Mouse (Mus musculus) frontal cortex, postnatal 36 days (tissue): ENCODE results near the gene Rnf11.
A peak's percentile ranks its signal among the peaks of the same experiment; 100 is the strongest.

Source experiments
- DNase-seq, 2 experiments: peaks; one replicate each; pipeline ENCODE4 v3.0.0; 2022; ENCODE audit warnings: low spot score in 2 of 2

Gene Rnf11

GRCm38 (mm10) chr4:109444951-109445350 lies 39.6 kb downstream of the Rnf11 start:
- no peak for DNase-seq

- no peak for DNase-seq
Observed at GRCm38 (mm10) chr4:109444471-109444870, 40.1 kb downstream of the Rnf11 start.

- DNase-seq: peak; percentile 39 to 54
Observed at GRCm38 (mm10) chr4:109442649-109443048, 41.9 kb downstream of the Rnf11 start.

GRCm38 (mm10) chr4:109442126-109442525 lies 42.4 kb downstream of the Rnf11 start:
- DNase-seq: no peak

- DNase-seq: no peak
Observed at GRCm38 (mm10) chr4:109441000-109441399, 43.5 kb downstream of the Rnf11 start.

GRCm38 (mm10) chr4:109440381-109440780 lies 44.1 kb downstream of the Rnf11 start:
- no peak for DNase-seq

- no peak for DNase-seq
Observed at GRCm38 (mm10) chr4:109439825-109440248, 44.7 kb downstream of the Rnf11 start.

GRCm38 (mm10) chr4:109439101-109439500 lies 45.4 kb downstream of the Rnf11 start:
- DNase-seq: no peak

- DNase-seq: peak; percentile 47 to 54
Observed at GRCm38 (mm10) chr4:109437913-109438878, 46.3 kb downstream of the Rnf11 start.

- DNase-seq: no peak
Observed at GRCm38 (mm10) chr4:109434256-109434655, 50.3 kb downstream of the Rnf11 start.

GRCm38 (mm10) chr4:109433641-109434040 lies 50.9 kb downstream of the Rnf11 start:
- DNase-seq: no peak

GRCm38 (mm10) chr4:109432668-109433375 lies 51.7 kb downstream of the Rnf11 start:
- DNase-seq: no peak

GRCm38 (mm10) chr4:109430854-109431253 lies 53.7 kb downstream of the Rnf11 start:
- DNase-seq: peak in 1 of 2 experiments; percentile 31

- no peak for DNase-seq
Observed at GRCm38 (mm10) chr4:109430250-109430649, 54.3 kb downstream of the Rnf11 start.

- DNase-seq: no peak
Observed at GRCm38 (mm10) chr4:109427058-109427457, 57.5 kb downstream of the Rnf11 start.

- DNase-seq: no peak
Observed at GRCm38 (mm10) chr4:109423438-109423837, 61.1 kb downstream of the Rnf11 start.

- DNase-seq: no peak
Observed at GRCm38 (mm10) chr4:109422436-109422835, 62.1 kb downstream of the Rnf11 start.

GRCm38 (mm10) chr4:109421608-109422007 lies 62.9 kb downstream of the Rnf11 start:
- no peak for DNase-seq

- no peak for DNase-seq
Observed at GRCm38 (mm10) chr4:109420138-109420795, 64.3 kb downstream of the Rnf11 start.

GRCm38 (mm10) chr4:109419563-109419962 lies 65.0 kb downstream of the Rnf11 start:
- DNase-seq: no peak

GRCm38 (mm10) chr4:109419017-109419416 lies 65.5 kb downstream of the Rnf11 start:
- no peak for DNase-seq

- no peak for DNase-seq
Observed at GRCm38 (mm10) chr4:109417998-109418397, 66.5 kb downstream of the Rnf11 start.
